Mouse (Mus musculus) large intestine, adult 2 months (tissue): Measurements from ENCODE around the gene Nckap5. TPM values are rescaled to one million over a fixed set of nuclear protein-coding genes. Genes with fewer than 3 reads are reported as not detected.

Source experiments
- DNase-seq: peaks from one replicate; pipeline ENCODE4 v3.0.0-alpha.2; 2012; ENCODE audit warnings: low read depth, low spot score
- WGBS: fragments of 180-500 bp; shearing (Covaris S2); methylation state at CpG from one replicate; pipeline ENCODE4 v1.1.7; 2018; 5-methylcytosine and 5-hydroxymethylcytosine counted together
- polyA plus RNA-seq: library from polyadenylated mRNA; depleted of rRNA; stranded (reverse); fragments of >200 nt; gene quantifications from 2 replicates; pipeline ENCODE4 v1.2.3, GENCODE M21; 2012

Nckap5 gene
- polyA plus RNA-seq, 1 experiment = 4.3 TPM

GRCm38 (mm10) chr1:126317874-126318607 is 512.6 kb downstream of the Nckap5 start:
- 57% methylated on average over 11 of the region's 11 CpGs for WGBS
- no peak for DNase-seq

DNA sequence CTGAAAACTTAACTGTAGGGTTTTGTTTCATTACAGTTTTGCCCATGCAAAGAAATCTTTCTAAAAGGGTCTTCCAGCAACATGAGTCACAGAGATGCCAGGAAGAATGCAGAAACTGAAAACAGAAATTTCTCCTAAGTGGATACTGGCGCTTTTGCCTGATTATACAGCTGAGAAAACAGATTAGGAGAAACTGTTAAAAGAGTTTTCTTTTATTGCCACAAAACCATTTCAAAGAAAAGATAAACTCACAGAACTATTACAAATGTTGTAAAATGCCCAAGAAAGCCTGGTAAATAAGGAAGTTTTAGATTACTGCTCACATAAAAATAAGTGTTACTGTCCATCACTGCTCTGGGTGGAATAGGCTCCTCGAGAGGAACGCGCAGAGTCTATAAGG is 513.3 kb downstream of the Nckap5 start:
- no peak for DNase-seq
- 31% methylated on average over 4 of the region's 4 CpGs for WGBS

GRCm38 (mm10) chr1:126316866-126317265 is 513.7 kb downstream of the Nckap5 start:
- WGBS = 27% methylated on average over 2 of the region's 2 CpGs

GRCm38 (mm10) chr1:126301129-126301528 is 529.5 kb downstream of the Nckap5 start:
- DNase-seq = no peak
- 82% methylated on average over 2 of the region's 2 CpGs for WGBS

More at GRCm38 (mm10) chr1:126316866-126317265, 513.7 kb downstream of the Nckap5 start:
- DNase-seq = no peak

DNA sequence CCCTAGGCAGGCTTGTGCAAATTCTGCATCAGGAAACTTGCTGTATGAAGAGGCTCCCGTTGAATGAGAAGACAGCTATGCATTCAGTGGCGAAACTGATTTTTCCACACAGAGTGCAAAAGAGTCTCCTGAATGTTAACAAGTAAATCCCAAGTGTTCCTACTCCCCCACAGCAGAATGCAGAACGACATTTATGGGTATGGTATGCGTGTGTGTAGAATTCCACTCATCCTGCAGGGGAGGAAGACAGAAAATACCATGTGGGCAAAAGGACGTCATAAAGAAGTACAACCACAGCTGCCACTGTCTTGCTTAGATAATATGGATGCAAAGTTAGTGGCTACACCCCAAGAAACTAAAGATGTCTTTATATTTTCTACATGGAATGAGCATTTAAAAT is 565.7 kb downstream of the Nckap5 start:
- WGBS = 57% methylated on average over 5 of the region's 5 CpGs
- DNase-seq = no peak

GRCm38 (mm10) chr1:126254364-126254763 is 576.2 kb downstream of the Nckap5 start:
- DNase-seq = no peak
- WGBS = 56% methylated on average over 5 of the region's 5 CpGs

- WGBS = 55% methylated on average over 7 of the region's 7 CpGs
- no peak for DNase-seq
These were observed 576.7 kb downstream of the Nckap5 start for GRCm38 (mm10) chr1:126253934-126254333.

GRCm38 (mm10) chr1:126233196-126233595 is 597.4 kb downstream of the Nckap5 start:
- 67% methylated on average over 4 of the region's 4 CpGs for WGBS
- no peak for DNase-seq

- no peak for DNase-seq
- WGBS = 78% methylated on average over 9 of the region's 9 CpGs
These were observed 599.4 kb downstream of the Nckap5 start for GRCm38 (mm10) chr1:126231199-126231598.

- peak; percentile 25 for DNase-seq
- 29% methylated on average over 6 of the region's 6 CpGs for WGBS
These were observed 620.4 kb downstream of the Nckap5 start for GRCm38 (mm10) chr1:126210212-126210611.

- no peak for DNase-seq
- WGBS = 84% methylated on average over 5 of the region's 5 CpGs
These were observed 620.9 kb downstream of the Nckap5 start for GRCm38 (mm10) chr1:126209743-126210142.

DNA sequence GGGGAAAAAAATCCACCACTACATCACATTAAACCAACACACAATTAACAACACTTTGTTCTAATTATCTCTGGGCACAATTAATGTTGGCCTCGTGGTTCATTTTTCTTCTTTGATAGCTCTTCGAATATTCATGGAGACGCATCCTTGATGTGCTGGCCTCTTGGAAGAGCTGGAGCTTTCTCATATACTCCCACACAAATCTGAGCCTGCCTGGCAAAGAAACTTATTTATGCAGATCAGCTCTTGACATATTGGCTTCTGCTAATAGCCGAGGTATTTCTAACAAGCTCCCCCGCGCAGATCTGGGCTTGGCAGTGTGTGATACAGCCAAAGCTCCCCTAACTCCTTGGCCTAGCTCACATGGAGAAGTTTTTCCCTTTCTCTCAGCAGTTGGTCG is 621.5 kb downstream of the Nckap5 start:
- WGBS = 91% methylated on average over 7 of the region's 7 CpGs
- no peak for DNase-seq

DNA sequence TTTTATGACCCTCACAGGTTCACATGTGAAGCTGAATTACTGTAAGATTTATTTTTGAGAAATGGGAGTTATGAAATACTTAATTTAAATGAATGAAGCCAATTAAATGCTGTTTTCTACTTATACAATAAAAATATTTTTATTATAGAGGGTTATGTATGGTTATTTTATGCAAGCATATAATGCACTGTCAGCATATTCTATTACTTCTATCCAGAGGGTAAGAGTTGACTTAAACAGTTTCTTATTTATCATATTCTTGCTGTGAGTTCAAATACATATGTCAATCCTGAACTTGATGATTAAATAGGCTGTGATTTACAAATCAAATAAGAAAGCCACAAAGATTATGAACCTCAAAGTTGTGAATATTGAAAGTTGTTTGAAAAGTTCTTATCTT is 633.7 kb downstream of the Nckap5 start:
- no peak for DNase-seq

- no peak for DNase-seq
- 76% methylated on average over 4 of the region's 4 CpGs for WGBS
These were observed 640.2 kb downstream of the Nckap5 start for GRCm38 (mm10) chr1:126190353-126190752.

- no peak for DNase-seq
- 91% methylated on average over 7 of the region's 7 CpGs for WGBS
These were observed 646.8 kb downstream of the Nckap5 start for GRCm38 (mm10) chr1:126183751-126184150.

DNA sequence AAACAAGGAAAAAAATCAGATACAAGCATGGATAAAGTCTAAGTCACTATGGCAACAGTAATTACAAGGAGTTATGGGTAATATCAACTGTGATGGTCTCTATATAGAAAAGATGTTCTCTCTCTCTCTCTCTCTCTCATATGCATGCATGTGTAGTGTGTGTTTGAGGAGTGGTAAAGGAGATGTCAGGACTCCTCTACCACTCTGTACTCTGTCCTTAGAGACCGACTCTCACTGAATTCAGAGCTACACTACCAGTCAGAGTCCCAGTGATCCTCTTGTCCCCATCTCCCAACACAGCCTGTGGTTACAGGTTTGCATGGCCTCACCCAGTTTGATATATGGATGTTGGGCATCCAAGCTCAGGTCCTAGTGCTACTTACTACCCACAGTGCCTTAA is 662.0 kb downstream of the Nckap5 start:
- WGBS = 70% methylated on average over 1 of the region's 1 CpGs
- DNase-seq = no peak

DNA sequence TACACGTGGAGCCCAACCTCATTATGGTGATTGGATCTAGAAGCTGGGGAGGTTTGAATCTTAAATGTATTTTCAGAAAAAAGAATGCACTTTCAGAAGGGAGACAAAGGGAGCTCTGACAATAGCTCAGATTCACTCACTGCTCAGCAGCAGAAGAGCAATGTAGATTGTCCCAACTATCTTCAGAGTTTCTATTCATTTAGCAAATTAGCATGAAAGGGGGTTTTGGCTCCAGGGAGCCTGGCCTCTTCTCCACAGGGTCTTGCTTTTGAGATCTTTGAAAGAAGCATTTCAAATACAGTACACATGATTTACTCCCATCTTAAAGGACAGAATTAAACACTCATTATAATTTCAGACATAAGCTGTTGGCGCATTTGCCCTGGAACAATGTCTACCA is 662.5 kb downstream of the Nckap5 start:
- WGBS = 73% methylated on average over 2 of the region's 2 CpGs
- no peak for DNase-seq

DNA sequence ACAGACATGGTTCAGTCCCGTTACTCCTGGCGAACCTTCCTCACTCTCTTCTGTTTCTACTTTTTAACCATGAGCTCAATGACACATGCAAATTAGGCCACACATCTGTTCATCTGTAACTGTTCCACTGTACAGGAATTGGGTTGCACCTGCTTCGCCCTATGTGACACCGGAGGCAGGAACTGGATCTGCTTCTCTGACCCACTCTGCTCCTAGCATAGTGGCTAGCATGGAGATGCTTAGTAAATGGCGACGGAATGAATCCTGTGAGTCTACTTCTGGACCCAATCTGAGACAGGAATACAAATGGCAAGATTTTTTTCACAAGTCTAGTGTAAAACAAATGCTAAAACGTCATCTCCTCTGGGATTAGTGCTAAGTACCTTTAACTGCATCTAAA is 663.1 kb downstream of the Nckap5 start:
- WGBS = 72% methylated on average over 7 of the region's 7 CpGs
- DNase-seq = no peak

- no peak for DNase-seq
- 39% methylated on average over 6 of the region's 6 CpGs for WGBS
These were observed 671.3 kb downstream of the Nckap5 start for GRCm38 (mm10) chr1:126159287-126159686.

DNA sequence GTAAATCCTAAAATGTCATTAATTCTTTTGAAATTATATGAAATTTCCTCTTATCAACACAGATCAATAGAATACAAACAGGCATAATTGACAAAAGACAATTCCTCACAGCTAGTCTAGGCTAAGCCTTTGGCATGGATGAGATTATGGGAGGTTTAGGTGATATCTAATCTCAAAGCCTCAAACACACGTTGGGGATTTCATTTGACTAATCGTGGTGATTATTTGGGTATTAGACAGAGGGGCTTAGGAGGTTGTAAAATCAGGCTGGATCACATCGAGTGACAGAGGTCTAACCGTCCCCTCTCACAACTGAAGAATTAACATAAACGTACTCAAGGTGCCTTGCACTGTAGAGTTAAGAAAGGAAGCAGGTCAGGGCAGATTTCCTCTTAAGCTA is 674.8 kb downstream of the Nckap5 start:
- DNase-seq = no peak
- 62% methylated on average over 5 of the region's 5 CpGs for WGBS

DNA sequence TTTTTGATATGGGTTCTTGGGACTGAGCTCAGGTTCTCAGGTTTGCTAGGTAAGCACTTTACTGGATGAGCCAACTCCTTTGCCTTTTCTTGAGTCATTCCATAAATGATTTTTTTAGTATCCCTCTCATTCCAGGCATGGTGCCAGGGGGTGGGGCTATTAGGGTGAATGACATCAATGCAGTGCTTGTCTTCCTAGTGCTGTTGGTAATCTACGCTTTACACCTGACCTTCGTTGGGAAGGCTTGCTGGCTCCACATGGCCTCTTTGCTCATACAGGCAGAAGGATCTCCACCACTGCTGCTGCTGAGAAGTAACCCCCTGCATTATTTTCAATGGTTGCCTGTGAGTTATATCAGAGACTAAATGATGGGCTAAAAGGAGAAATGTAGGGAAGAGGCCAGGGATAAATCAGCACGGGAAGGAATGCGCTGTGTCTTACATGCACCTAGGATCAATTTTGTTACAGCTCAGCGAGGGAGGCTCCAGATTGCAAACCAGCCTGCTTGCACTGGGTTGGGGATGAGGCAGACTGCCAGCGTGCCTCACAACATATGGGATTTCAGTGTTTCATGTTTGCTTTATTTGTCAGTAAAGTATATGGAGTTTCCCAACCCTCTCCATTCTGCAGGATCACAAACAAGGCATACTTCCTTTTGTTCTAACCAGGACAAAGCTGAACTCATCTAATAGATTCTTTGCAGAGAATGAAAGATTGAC is 676.9 kb downstream of the Nckap5 start:
- 68% methylated on average over 6 of the region's 6 CpGs for WGBS
- peak; percentile 6 for DNase-seq
